Mouse (Mus musculus): Measurements from ENCODE around the gene Spata31d1a. TPM values are rescaled to one million over a fixed set of nuclear protein-coding genes. Genes with fewer than 3 reads are reported as not detected.

The Spata31d1a gene
- polyA plus RNA-seq (2012; rRNA removed) = 0.01 TPM in 1 of 2 replicates, not detected in the other

DNA sequence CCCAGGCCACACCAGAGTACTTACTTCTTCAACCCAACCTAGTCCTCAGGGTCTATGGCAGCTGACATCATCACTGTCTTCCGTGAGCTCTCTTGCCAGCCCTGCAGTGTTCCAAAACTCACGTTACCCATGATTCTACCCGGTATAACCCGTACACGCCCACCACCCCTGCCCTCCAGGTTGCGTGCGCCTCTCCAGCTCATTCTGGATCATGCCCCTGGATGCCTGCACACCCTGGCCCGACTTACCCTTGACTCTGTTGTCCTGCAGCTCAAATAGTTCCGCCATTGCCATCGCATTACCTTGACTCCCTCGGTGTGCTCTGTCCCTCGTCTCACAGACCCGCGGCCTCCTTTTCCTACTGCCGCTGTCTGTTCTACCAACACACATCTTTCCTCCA is at the start of gene Spata31d1a:
Gene Spata31d1a (minus strand): TSS at position 101 of the 400 bp plus-strand sequence.

DNA sequence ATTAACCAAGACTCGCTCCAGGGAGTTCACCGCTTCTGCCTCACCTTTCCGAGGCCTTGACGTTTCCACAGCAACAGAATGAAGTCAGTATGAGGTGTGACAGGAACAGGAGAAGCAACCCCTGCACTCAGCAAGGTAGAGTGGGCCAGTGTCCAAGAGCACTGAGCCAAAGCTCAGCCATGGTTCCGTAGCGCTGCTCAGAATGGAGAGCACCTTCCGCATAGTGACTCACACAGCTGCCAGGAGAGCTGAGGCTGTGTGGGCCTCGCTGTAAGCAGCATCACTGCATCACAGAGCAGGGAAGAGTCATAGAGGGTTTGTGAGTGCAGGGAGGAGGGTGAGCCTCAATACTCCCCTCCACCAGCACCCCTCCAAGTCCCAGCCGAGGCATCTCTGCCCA is 36.6 kb upstream of the Spata31d1a start, which contains the start of gene 1700014D04Rik:
Gene 1700014D04Rik (minus strand): TSS at position 42 of the 400 bp plus-strand sequence.

DNA sequence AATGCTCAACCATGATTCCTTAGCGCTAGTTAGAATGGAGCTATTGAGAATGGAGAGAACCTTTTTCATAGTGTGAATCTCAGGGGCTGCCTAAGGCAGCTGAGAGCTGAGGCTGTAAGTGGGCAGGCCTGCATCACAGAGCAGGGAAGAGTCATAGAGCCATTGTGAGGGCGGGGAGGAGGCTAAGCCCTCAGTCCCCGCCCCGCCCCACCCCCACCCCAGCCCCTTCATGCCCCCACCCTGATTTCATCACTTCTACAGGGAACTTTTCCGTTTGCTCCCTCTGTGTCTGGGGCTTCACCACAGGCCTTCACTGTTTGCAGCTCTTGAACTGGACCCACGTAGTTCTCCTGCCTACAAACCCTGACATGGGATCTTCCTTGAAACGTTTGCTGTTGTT is 21.5 kb upstream of the Spata31d1a start, which contains the start of gene Spata31d1d:
Gene Spata31d1d (minus strand): TSS at position 101 of the 400 bp plus-strand sequence.

DNA sequence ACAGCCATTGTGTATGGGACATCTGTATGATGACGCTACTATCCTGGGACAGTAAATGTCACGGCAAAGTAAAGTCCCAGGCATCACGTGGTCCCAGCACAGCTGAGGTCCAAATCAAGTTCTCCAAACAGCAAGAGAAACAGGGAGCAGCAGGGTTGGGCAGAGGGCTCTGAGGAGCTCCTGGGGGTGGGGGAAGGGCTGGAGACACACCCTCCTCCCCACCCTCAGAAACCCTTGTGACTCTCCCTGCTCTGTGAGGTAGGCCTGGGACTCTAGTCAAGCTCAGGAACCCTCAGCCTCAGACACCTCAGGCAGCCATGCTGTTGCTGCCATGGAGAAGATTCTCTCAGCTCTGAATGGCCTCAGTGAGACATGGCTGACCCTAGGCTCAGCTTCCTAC is 1.9 kb upstream of the Spata31d1a start, which contains the start of gene Spata31d1b:
Gene Spata31d1b (plus strand): TSS at position 301 of the 400 bp plus-strand sequence.

DNA sequence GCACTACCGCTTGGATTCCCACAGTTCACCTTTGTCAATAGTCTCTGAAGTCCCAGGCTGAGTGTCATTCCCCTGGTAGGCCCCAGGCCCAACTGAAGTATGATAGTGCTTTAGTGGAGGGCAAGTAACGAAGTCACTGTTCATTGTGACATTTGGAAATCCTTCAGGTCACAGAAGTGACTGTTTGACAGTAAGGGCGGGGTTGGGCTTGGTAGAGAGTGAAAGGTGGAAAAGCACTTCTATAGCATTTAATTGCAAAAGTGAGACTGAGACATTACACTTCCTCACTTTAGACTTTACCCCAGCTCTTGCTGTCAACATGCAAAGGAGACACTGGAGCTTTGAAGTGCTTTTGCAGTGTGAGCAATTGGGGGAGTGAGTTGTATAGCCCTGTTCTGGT is 16.1 kb downstream of the Spata31d1a start, which contains the start of gene 4921517D22Rik:
Gene 4921517D22Rik (minus strand): TSS at position 101 of the 400 bp plus-strand sequence.

DNA sequence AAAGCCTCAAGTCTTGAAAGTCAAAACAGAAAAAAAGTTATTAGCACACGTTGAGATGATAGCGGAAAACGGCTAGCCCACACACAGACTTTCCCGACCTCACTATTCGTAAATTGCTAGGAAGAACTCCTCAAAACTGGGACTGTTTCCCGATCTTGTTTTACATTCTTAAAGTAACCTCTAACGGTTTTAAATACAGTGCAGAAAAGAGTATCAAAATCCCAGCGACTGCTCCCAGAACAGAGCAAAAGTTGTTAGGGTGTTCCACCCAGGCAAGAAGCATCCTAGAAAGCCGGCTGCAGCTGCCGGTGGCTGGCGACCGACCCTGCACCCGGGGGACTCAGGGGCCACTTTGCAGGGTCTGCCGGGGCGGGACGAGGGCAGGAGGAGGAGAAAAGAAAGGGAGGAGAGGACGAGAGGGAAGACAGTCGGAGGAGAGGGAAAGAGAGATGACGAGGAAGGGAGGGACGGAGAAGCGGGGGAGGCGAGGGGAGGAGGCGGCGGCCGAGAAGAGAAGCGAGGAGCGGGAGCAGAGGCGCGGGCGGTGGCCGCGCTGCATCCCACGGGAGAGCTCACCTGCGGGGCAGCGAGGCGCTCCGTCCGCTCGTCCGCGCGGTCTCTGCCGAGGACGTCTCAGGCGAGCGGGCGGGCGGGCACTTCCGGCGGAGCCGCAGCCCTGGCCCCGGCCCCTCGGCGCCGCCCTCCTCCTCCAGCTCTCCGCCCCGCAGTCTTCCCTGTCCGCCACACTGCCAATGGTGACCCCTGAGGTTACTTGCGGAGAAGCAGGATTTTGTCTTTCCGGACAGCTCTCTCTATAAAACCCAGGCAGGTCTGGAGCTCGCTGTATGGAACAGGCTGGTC is 34.7 kb downstream of the Spata31d1a start, which contains the start of gene Golm1:
Gene Golm1 (minus strand): TSS at position 661 of the 861 bp plus-strand sequence.

Other genes starting within 250 kb of the Spata31d1a start
- 20.9 and 23.9 TPM in 2 replicates for gene Agtpbp1, start 125.1 kb downstream of the Spata31d1a start, polyA plus RNA-seq (2012; rRNA removed)
- gene Naa35, start 125.1 kb downstream of the Spata31d1a start, polyA plus RNA-seq (2012; rRNA removed) = 102 and 122 TPM in 2 replicates
- 71.8 and 80.5 TPM in 2 replicates for gene Golm1, start 34.5 kb downstream of the Spata31d1a start, polyA plus RNA-seq (2012; rRNA removed)
- not detected in 2 replicates for gene 4921517D22Rik, start 16.2 kb downstream of the Spata31d1a start, polyA plus RNA-seq (2012; rRNA removed)
- 0.01 TPM in 1 of 2 replicates, not detected in the other for gene Spata31d1b, start 2.0 kb upstream of the Spata31d1a start, polyA plus RNA-seq (2012; rRNA removed)
- gene Spata31d1d, start 21.4 kb upstream of the Spata31d1a start, polyA plus RNA-seq (2012; rRNA removed) = 0.02 TPM in 2 replicates
- 0.09 and 0.10 TPM in 2 replicates for gene 1700014D04Rik, start 36.4 kb upstream of the Spata31d1a start, polyA plus RNA-seq (2012; rRNA removed)
- 82.4 and 96.1 TPM in 2 replicates for gene Isca1, start 59.5 kb upstream of the Spata31d1a start, polyA plus RNA-seq (2012; rRNA removed)
- 78.2 TPM in 1 of 2 replicates, not detected in the other for gene Gm49354, start 71.9 kb upstream of the Spata31d1a start, polyA plus RNA-seq (2012; rRNA removed)
- 41.9 and 46.2 TPM in 2 replicates for gene Tut7, start 112.8 kb upstream of the Spata31d1a start, polyA plus RNA-seq (2012; rRNA removed)

Data from central nervous system, embryonic 11.5 days (tissue).